Comparison of ENCODE assay signal across 8 mouse cellular contexts in the genomic region with DNA sequence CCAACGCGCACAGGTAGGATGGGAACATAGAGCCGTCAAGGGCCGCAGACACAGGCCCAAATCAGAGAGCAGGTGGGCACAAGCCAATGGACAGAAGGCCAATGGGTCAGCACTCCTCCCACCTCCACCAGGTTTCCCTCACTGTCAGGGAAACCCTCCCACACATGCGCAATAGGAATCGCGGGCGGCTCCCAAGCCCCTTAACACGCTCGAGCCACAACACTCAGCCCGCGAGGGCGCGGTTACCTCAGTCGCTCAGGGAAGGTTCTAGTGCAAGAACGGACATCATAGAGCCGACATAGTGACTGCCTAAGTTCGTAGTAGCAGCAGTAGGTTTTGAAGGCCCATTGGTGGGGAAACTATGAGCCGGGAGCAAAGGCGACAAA. TPM values are rescaled to one million over a fixed set of nuclear protein-coding genes. Genes with fewer than 3 reads are reported as not detected.
DNase-seq lines count a peak whose midpoint lies in the region; ATAC-seq lines count a peak whose summit lies in the region.

No protein-coding gene starts in this region.

- peak overlapping the region; percentile 91 for H3K9ac ChIP-seq in hindbrain, embryonic 13.5 days

- WGBS in hindbrain, embryonic 13.5 days: 2% methylated on average over 20 of the region's 20 CpGs

- peak; percentile 82 for ATAC-seq in hindbrain, embryonic 13.5 days (ENCODE audit: low FRiP score)

- H3K4me2 ChIP-seq in hindbrain, embryonic 13.5 days: peak overlapping the region; percentile 75

- peaks cover 17% of the 10 kb centered on the region for H3K36me3 ChIP-seq in hindbrain, embryonic 13.5 days

- DNase-seq in adrenal gland, adult (ENCODE audit: inconsistent age in 2 of 2, low spot score in 1 of 2): peak; percentile 85 to 93
- DNase-seq in cerebellum, postnatal 25 days: peak; percentile 82 to 84
- DNase-seq in frontal cortex, postnatal 14 days (ENCODE audit: low spot score in 2 of 2): peak; percentile 57 to 62
- DNase-seq in layer of hippocampus, postnatal 25 days (ENCODE audit: extremely low spot score in 1 of 2, low spot score in 1 of 2): peak; percentile 53 to 54
- peak; percentile 76 for DNase-seq in lung, postnatal 14 days
- DNase-seq in right cerebral cortex, adult 18-20 months: peak; percentile 70
- peak; percentile 85 for DNase-seq in yolk sac, embryonic 10.5 days (ENCODE audit: low spot score)

- H3K9me3 ChIP-seq in hindbrain, embryonic 13.5 days: no peaks in the 10 kb centered on the region

- H3K4me3 ChIP-seq in hindbrain, embryonic 13.5 days: peak overlapping the region; percentile 87

- H3K27me3 ChIP-seq in hindbrain, embryonic 13.5 days: no peaks in the 10 kb centered on the region

- peaks cover 34% of the 10 kb centered on the region for H3K4me1 ChIP-seq in hindbrain, embryonic 13.5 days (replicated peaks)

- H3K27ac ChIP-seq in hindbrain, embryonic 13.5 days: peak overlapping the region; percentile 95

RNA-seq across cellular contexts. Expression of gene Slc35a5, which starts 0.4 kb away (rescaled TPM):
- 33.3 and 34.1 TPM in 2 replicates for polyA plus RNA-seq in hindbrain, embryonic 13.5 days (2015; fragmentation: Nextera tagmentation; extraction: Ambion mirVana)
- total RNA-seq in layer of hippocampus, postnatal 25 days (2021): 10 to 100 TPM; 51.0 to 53.9 TPM

RNA-seq across cellular contexts. Expression of gene Atg3, which starts 0.5 kb away (rescaled TPM):
- polyA plus RNA-seq in hindbrain, embryonic 13.5 days (2015; fragmentation: Nextera tagmentation; extraction: Ambion mirVana): 51.6 and 53.4 TPM in 2 replicates
- total RNA-seq in layer of hippocampus, postnatal 25 days (2021): 10 to 100 TPM; 43.5 to 44.0 TPM

Comparison
In these comparisons a context has a peak if more than half of its experiments do, and no peak if none do; other contexts are left out.
1. Peak in every context shown above with its lines: DNase-seq, ATAC-seq, H3K4me3 ChIP-seq and H3K27ac ChIP-seq.